Mouse (Mus musculus) heart, postnatal 10 days (tissue): ENCODE measurements at regions not wholly inside any gene's neighbourhood (a gene's known extent, or its start where the extent isn't known, plus 50 kb on each side); places are given as distances from the start of the nearest gene placed in this dataset.

Experiments used
- DNase-seq, 2 experiments: peaks; one replicate each; pipeline ENCODE4 v3.0.0; 2021
- intact Hi-C: fragments of 180-260 bp; cut with DNase I; formaldehyde crosslinking; loops from one replicate; pipeline ENCODE4 v1.15.1; 2025

GRCm38 (mm10) chr4:138509901-138510300, 55.8 kb downstream of the Camk2n1 start:
- intact Hi-C loops = loop anchor here (5.0 kb wide), 1 partner anchor 52 kb away; no protein-coding TSS in a partner anchor

GRCm38 (mm10) chr4:138513876-138514275, 59.8 kb downstream of the Camk2n1 start:
- intact Hi-C loops = no loop called here
- no peak for DNase-seq

More at GRCm38 (mm10) chr4:138509901-138510300, 55.8 kb downstream of the Camk2n1 start:
- DNase-seq = no peak
